Mouse (Mus musculus) ES-E14 (cell line): ENCODE data around the gene Eci3.
"Not testable (repeated sequence)": the region's sequence is repeated elsewhere in the genome, so short reads cannot be mapped to it uniquely, and the experiment has no call there.

Source experiments
- HCFC1 ChIP-seq: IDR thresholded peaks from 2 replicates; pipeline ENCODE4 v1.6.1; 2012; ENCODE audit warnings: low read length, inconsistent platforms, borderline replicate concordance; ENCODE audit not compliant: insufficient read depth
- MAFK ChIP-seq: IDR thresholded peaks from 2 replicates; pipeline ENCODE4 v1.6.1; 2014; ENCODE audit warnings: mild to moderate bottlenecking, low read depth, low read length, inconsistent platforms; ENCODE audit not compliant: insufficient read depth
- ZC3H11A ChIP-seq: IDR thresholded peaks from 2 replicates; pipeline ENCODE4 v1.6.1; 2012; ENCODE audit warnings: low read depth, mild to moderate bottlenecking, inconsistent platforms, low read length, borderline replicate concordance
- ZNF384 ChIP-seq: IDR thresholded peaks from 2 replicates; pipeline ENCODE4 v1.6.1; 2012; ENCODE audit warnings: low read depth, low read length, inconsistent platforms

DNA sequence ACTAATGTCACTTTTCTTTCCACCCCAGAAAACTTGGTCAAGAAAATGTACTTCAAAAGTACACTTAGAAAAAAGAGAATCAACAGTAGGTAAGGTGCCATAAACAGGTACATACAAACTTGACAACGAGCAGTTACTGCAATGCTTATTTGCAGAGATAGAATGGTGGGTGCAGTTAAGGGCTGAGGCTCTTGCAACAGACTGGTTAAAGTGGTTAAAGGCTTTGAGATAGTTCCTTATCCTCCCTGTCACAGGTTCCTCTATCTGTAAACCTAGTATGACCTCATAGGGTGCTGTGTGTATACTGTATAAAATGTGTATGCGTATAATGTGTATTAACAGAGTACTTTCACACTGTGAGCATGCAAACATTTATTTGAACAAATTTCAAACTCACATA, 12.2 kb downstream of the Eci3 start:
- TF ChIP-seq HCFC1, ZNF384, ZC3H11A, MAFK: not testable (repeated sequence)
